Mouse (Mus musculus): ENCODE measurements at regions not wholly inside any gene's neighbourhood (a gene's known extent, or its start where the extent isn't known, plus 50 kb on each side); places are given as distances from the start of the nearest gene placed in this dataset.

DNA sequence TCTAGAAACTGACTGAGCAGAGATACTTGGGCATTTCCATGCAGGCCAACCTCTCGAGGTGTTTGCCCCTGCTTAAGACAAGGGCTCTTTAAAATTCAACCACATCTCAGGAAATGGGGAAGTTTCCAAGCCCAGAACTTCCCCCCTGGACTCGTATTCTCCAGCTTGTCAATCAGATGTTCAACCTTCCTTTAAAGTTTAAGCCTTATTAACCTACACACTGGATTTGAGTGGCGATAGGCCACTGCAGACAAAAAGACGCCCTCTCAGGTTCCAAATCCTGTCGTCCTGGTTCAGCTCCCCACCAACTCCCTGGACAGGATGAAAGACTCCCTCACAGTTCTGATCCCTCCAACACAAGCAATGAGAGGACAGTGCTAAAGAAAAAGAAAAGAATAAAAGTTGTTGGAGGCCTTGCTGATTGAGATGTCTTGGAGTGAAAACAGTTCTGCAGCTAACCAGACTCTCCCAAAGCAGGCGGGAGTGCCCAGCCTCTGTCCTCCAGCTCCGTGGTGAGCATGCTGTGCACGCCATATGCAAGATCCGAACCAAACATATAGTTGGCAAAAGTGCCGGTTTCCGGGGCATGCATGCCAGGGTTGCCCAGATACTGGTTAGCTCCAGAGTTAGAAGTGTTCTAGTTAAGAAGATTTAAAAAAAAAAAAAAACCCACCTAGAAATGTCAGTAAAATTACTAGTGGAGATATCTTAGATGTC is 298.3 kb downstream of the Mycn start:
- DNase-seq (ENCODE audit: low read depth in 3 of 3, low spot score in 3 of 3) (no peak), ATAC-seq (ENCODE audit: insufficient read depth) (no peak)
- WGBS (ENCODE audit: insufficient replicate concordance): 49% methylated on average over 11 of the region's 11 CpGs
- H3K27ac ChIP-seq: no peak overlapping the region
- H3K36me3 ChIP-seq (replicated peaks; ENCODE audit: control insufficient read depth, insufficient read depth, low read depth): no peaks in the 10 kb centered on the region
- H3K9me3 ChIP-seq (ENCODE audit: control insufficient read depth, low read length): no peaks in the 10 kb centered on the region
- no peaks in the 10 kb centered on the region for H3K27me3 ChIP-seq (ENCODE audit: control insufficient read depth, insufficient read depth, low read length)
- no peak overlapping the region for H3K4me2 ChIP-seq (ENCODE audit: low read depth)
- no peak overlapping the region for H3K9ac ChIP-seq (replicated peaks)
- H3K4me3 ChIP-seq (ENCODE audit: insufficient read depth in 1 of 2, low read depth in 2 of 2, low read length in 2 of 2): no peak overlapping the region
- no peaks in the 10 kb centered on the region for H3K4me1 ChIP-seq (replicated peaks; ENCODE audit: control insufficient read depth in 2 of 2, insufficient read depth in 2 of 2, low read length in 1 of 2)
- TF ChIP-seq EP300 (IDR thresholded peaks at IDR 0.05; ENCODE audit: low read depth): no peak
- TF ChIP-seq CTCF (IDR thresholded peaks at IDR 0.05; ENCODE audit: low read depth): no peak

DNA sequence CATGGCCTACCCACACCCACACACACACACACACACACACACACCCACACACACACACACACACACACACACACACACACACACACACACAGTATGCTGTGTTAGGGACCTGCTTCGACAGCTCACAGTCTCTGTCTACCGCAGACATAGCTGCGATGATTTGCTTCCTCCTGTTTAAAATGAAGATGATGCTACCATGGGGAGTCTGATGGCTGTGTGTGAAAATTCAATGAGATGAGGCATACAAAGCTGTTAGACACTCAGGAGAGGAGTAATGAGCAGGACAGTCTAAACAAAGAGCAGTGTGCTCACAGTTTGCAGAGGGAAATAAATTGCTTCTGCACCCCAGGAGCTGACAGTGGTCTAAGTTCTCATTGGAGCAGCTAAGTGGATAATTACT is 306.4 kb downstream of the Mycn start:
- H3K4me1 ChIP-seq (replicated peaks; ENCODE audit: control insufficient read depth in 2 of 2, insufficient read depth in 2 of 2, low read length in 1 of 2): no peaks in the 10 kb centered on the region
- H3K4me3 ChIP-seq (ENCODE audit: insufficient read depth in 1 of 2, low read depth in 2 of 2, low read length in 2 of 2): no peak overlapping the region
- ATAC-seq (ENCODE audit: insufficient read depth): no peak
- no peaks in the 10 kb centered on the region for H3K27me3 ChIP-seq (ENCODE audit: control insufficient read depth, insufficient read depth, low read length)
- DNase-seq (ENCODE audit: low read depth in 3 of 3, low spot score in 3 of 3): no peak
- no peaks in the 10 kb centered on the region for H3K9me3 ChIP-seq (ENCODE audit: control insufficient read depth, low read length)
- 78% methylated on average over 3 of the region's 3 CpGs for WGBS (ENCODE audit: insufficient replicate concordance)
- no peak overlapping the region for H3K4me2 ChIP-seq (ENCODE audit: low read depth)
- no peak overlapping the region for H3K9ac ChIP-seq (replicated peaks)
- TF ChIP-seq CTCF (IDR thresholded peaks at IDR 0.05; ENCODE audit: low read depth) (no peak), EP300 (IDR thresholded peaks at IDR 0.05; ENCODE audit: low read depth) (no peak)
- H3K36me3 ChIP-seq (replicated peaks; ENCODE audit: control insufficient read depth, insufficient read depth, low read depth): no peaks in the 10 kb centered on the region
- H3K27ac ChIP-seq: no peak overlapping the region

DNA sequence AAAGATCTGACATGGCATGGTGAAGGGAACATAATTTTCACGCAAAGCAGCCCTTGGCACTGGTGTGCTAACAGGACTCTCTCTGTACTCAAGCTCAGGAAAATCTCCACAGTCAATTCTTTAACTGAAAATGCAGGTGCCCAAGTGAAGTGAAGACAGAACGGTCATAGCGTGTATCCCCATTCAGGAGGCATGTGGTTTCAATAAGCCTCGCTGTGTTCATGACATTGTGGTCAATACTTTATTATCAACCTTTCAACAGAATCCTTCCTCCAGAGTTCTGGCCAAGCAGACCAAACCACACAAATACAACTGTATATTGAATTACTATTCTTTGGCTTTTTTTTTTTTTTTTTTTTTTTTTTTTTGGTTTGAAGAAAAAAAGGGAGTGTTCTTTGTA is 314.1 kb downstream of the Mycn start:
- H3K9ac ChIP-seq (replicated peaks): no peak overlapping the region
- no peak overlapping the region for H3K27ac ChIP-seq
- no peaks in the 10 kb centered on the region for H3K27me3 ChIP-seq (ENCODE audit: control insufficient read depth, insufficient read depth, low read length)
- no peak for DNase-seq (ENCODE audit: low read depth in 3 of 3, low spot score in 3 of 3)
- H3K9me3 ChIP-seq (ENCODE audit: control insufficient read depth, low read length): no peaks in the 10 kb centered on the region
- H3K36me3 ChIP-seq (replicated peaks; ENCODE audit: control insufficient read depth, insufficient read depth, low read depth): no peaks in the 10 kb centered on the region
- H3K4me2 ChIP-seq (ENCODE audit: low read depth): no peak overlapping the region
- H3K4me3 ChIP-seq (ENCODE audit: insufficient read depth in 1 of 2, low read depth in 2 of 2, low read length in 2 of 2): no peak overlapping the region
- 25% methylated on average over 4 of the region's 4 CpGs for WGBS (ENCODE audit: insufficient replicate concordance)
- ATAC-seq (ENCODE audit: insufficient read depth): no peak
- H3K4me1 ChIP-seq (replicated peaks; ENCODE audit: control insufficient read depth in 2 of 2, insufficient read depth in 2 of 2, low read length in 1 of 2): no peaks in the 10 kb centered on the region
- no peak for TF ChIP-seq EP300 (IDR thresholded peaks at IDR 0.05; ENCODE audit: low read depth)
- no peak for TF ChIP-seq CTCF (IDR thresholded peaks at IDR 0.05; ENCODE audit: low read depth)

DNA sequence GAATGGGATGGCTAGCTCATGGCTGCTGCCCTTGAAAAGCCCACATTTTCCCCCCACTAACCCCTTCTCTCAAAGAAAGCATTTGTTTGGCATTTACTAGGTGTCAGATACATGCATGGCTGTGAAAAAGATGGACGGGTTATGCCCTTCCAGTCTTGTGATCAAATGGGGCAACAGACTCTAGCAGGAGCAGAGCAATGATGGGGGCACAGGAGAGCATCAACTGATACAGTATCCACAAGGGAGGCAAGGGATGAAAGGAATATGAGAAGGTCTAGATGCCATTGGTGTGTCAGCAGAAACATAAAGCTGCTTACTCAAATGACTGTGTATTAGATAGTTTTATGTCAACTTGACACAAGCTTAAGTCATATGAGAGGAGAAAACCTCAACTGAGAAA is 315.9 kb downstream of the Mycn start:
- Histone ChIP-seq H3K36me3 (replicated peaks; ENCODE audit: control insufficient read depth, insufficient read depth, low read depth) (no peaks in the 10 kb centered on the region), H3K4me1 (replicated peaks; ENCODE audit: control insufficient read depth in 2 of 2, insufficient read depth in 2 of 2, low read length in 1 of 2) (no peaks in the 10 kb centered on the region), H3K4me2 (ENCODE audit: low read depth) (no peak overlapping the region), H3K4me3 (ENCODE audit: insufficient read depth in 1 of 2, low read depth in 2 of 2, low read length in 2 of 2) (no peak overlapping the region), H3K9ac (replicated peaks) (no peak overlapping the region), H3K27ac (no peak overlapping the region), H3K9me3 (ENCODE audit: control insufficient read depth, low read length) (no peaks in the 10 kb centered on the region), H3K27me3 (ENCODE audit: control insufficient read depth, insufficient read depth, low read length) (no peaks in the 10 kb centered on the region)
- no peak for DNase-seq (ENCODE audit: low read depth in 3 of 3, low spot score in 3 of 3)
- WGBS (ENCODE audit: insufficient replicate concordance): 65% methylated on average over 1 of the region's 1 CpGs
- ATAC-seq (ENCODE audit: insufficient read depth): no peak
- no peak for TF ChIP-seq EP300 (IDR thresholded peaks at IDR 0.05; ENCODE audit: low read depth)
- TF ChIP-seq CTCF (IDR thresholded peaks at IDR 0.05; ENCODE audit: low read depth): no peak

DNA sequence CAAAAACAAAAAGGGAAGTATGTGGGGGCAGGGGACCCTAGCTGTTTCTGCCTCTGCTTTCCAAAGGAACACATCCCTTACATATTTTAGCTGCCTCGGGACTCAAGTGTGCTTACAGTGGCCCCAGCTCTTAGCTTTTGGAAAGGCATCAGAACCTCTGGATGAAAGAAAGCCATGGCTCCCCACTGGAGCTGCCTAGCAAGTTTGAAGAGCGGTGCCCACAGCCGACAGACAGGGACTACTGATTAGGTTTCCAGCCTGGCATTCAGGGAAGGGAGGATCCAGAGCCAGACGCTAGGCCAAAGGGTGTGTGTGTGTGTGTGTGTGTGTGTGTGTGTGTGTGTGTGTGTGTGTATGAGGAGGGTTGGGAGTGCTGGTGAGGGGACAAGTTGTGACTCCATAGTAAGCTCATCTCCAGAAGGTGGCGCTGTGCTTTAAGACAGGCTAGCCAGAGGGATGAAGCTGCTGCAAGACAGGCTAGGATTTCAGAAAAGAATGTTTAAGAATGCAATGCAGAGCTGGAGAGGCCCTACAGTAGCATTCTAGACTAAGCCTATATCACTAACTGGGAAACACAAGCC is 318.9 kb downstream of the Mycn start:
- WGBS (ENCODE audit: insufficient replicate concordance): 28% methylated on average over 5 of the region's 5 CpGs
- Histone ChIP-seq H3K9me3 (ENCODE audit: control insufficient read depth, low read length) (no peaks in the 10 kb centered on the region), H3K4me2 (ENCODE audit: low read depth) (no peak overlapping the region), H3K27ac (no peak overlapping the region), H3K4me1 (replicated peaks; ENCODE audit: control insufficient read depth in 2 of 2, insufficient read depth in 2 of 2, low read length in 1 of 2) (no peaks in the 10 kb centered on the region), H3K4me3 (ENCODE audit: insufficient read depth in 1 of 2, low read depth in 2 of 2, low read length in 2 of 2) (no peak overlapping the region), H3K27me3 (ENCODE audit: control insufficient read depth, insufficient read depth, low read length) (no peaks in the 10 kb centered on the region), H3K36me3 (replicated peaks; ENCODE audit: control insufficient read depth, insufficient read depth, low read depth) (no peaks in the 10 kb centered on the region), H3K9ac (replicated peaks) (no peak overlapping the region)
- ATAC-seq (ENCODE audit: insufficient read depth): no peak
- TF ChIP-seq EP300 (IDR thresholded peaks at IDR 0.05; ENCODE audit: low read depth) (no peak), CTCF (IDR thresholded peaks at IDR 0.05; ENCODE audit: low read depth) (peak; percentile 75)
- peak; percentile 30 to 33 (median 31) for DNase-seq (ENCODE audit: low read depth in 3 of 3, low spot score in 3 of 3)
